Mouse (Mus musculus): ENCODE data around the gene Zfp58.

- TF ChIP-seq CTCF (IDR thresholded peaks at IDR 0.05; ENCODE audit: control insufficient read depth, insufficient read depth, insufficient replicate concordance, low read depth, low read length) (no peak), POLR2A (IDR thresholded peaks at IDR 0.05; ENCODE audit: control insufficient read depth, low read depth, low read length) (no peak)
These were observed 26.8 kb upstream of the Zfp58 start for GRCm38 (mm10) chr13:67527049-67527730.
